Mouse (Mus musculus): ENCODE measurements around the gene Clk1. TPM values are rescaled to one million over a fixed set of nuclear protein-coding genes. Genes with fewer than 3 reads are reported as not detected.

Gene Clk1
- polyA plus RNA-seq, 1 experiment from 2014 or later = 146 TPM

DNA sequence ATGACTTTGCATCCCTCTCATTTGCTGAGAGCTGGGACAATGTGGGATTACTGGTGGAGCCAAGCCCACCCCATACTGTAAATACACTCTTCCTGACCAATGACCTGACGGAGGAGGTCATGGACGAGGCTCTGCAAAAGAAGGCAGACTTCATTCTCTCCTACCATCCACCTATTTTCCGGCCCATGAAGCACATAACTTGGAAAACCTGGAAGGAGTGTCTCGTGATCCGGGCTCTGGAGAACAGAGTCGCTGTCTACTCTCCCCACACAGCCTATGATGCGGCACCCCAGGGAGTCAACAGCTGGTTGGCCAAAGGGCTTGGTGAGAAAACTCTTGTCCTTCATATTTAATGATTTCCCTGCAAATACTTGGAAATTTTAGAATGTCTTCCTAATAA lies 23.9 kb upstream of the Clk1 start:
- Histone ChIP-seq H3K27ac (ENCODE audit: low read depth, low read length) (no peak overlapping the region), H3K4me2 (ENCODE audit: low read depth) (no peak overlapping the region), H3K4me3 (ENCODE audit: low read depth, low read length) (no peak overlapping the region), H3K9me3 (ENCODE audit: control insufficient read depth, low read length) (no peaks in the 10 kb centered on the region), H3K4me1 (ENCODE audit: control insufficient read depth, insufficient read depth, low read length) (peaks cover 9% of the 10 kb centered on the region; the same call in 1 of the 2 replicates), H3K9ac (ENCODE audit: low read length) (no peak overlapping the region), H3K27me3 (ENCODE audit: control insufficient read depth, insufficient read depth, low read length) (no peaks in the 10 kb centered on the region), H3K36me3 (ENCODE audit: control insufficient read depth, insufficient read depth, low read length) (peaks cover 5% of the 10 kb centered on the region)
- no peak for DNase-seq (ENCODE audit: low spot score)
- no peak for ATAC-seq (ENCODE audit: insufficient read depth, low FRiP score, low TSS enrichment)
- 96% methylated on average over 7 of the region's 7 CpGs for WGBS

DNA sequence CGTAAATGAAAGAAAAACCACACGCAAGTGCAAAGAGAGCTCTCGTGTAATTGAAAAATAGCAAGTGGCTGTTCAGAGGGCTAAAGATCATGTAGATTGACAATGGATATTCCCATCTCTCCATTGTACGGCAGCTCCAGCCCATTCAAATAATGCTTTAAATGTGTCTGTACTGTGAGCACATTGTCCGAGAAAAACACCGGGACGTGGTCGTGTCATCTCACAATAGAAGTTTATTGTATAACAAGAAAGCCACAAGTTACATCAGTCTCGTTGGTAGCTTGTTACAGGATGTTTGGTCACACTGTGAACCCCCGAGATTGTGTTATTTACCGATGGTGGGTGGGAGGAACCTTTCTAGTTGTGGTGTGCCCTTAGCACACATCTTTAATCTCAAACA lies 22.0 kb upstream of the Clk1 start:
- peaks cover 9% of the 10 kb centered on the region; the same call in 1 of the 2 replicates for H3K4me1 ChIP-seq (ENCODE audit: control insufficient read depth, insufficient read depth, low read length)
- H3K9ac ChIP-seq (ENCODE audit: low read length) = peak overlapping the region; percentile 85
- peak overlapping the region; percentile 39 for H3K4me2 ChIP-seq (ENCODE audit: low read depth)
- peak overlapping the region; percentile 76 for H3K27ac ChIP-seq (ENCODE audit: low read depth, low read length)
- ATAC-seq (ENCODE audit: insufficient read depth, low FRiP score, low TSS enrichment) (no peak; the same call in 1 of the 2 replicates), DNase-seq (ENCODE audit: low spot score) (no peak)
- H3K4me3 ChIP-seq (ENCODE audit: low read depth, low read length) = peak overlapping the region; percentile 69
- 17% methylated on average over 11 of the region's 11 CpGs for WGBS
- no peaks in the 10 kb centered on the region for H3K9me3 ChIP-seq (ENCODE audit: control insufficient read depth, low read length)
- peaks cover 2% of the 10 kb centered on the region; the same call in 1 of the 2 replicates for H3K36me3 ChIP-seq (ENCODE audit: control insufficient read depth, insufficient read depth, low read length)
- no peaks in the 10 kb centered on the region for H3K27me3 ChIP-seq (ENCODE audit: control insufficient read depth, insufficient read depth, low read length)

DNA sequence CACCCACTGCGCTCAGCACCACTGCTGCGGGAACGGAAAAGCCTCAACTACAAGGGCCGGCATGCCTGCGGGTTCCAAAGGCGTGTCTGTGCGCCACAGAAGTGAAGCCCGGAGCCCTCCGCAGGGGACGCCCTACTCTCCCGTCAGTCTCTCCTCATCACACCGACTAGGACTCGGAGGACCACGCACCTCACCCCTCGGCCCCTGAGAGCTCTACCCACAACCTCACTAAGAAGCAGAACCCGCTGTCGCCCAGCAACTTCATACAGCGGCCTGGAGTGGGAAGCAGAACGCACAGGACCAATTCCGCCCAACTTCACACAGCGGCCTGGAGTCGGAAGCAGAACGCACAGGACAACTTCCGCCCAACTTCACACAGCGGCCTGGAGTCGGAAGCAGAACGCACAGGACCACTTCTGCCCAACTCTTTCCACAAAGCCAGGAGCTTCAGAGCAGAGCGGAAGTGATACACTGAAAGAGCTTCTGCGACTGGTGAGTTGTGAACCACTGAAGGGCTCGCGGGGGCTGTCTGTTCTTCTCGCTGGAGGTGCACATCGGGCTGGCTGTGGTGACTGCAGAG lies 21.4 kb upstream of the Clk1 start, which contains the start of the genes Nif3l1 and Ppil3:
Gene Nif3l1 (plus strand): TSS at position 9 of the 580 bp plus-strand sequence.
Gene Ppil3 (minus strand): TSS at position 344 of the 580 bp plus-strand sequence.
- Histone ChIP-seq H3K27me3 (ENCODE audit: control insufficient read depth, insufficient read depth, low read length) (no peaks in the 10 kb centered on the region), H3K9me3 (ENCODE audit: control insufficient read depth, low read length) (no peaks in the 10 kb centered on the region), H3K27ac (ENCODE audit: low read depth, low read length) (peak within 1 kb of the TSS; percentile 76), H3K4me1 (ENCODE audit: control insufficient read depth, insufficient read depth, low read length) (peaks cover 9% of the 10 kb centered on the region; the same call in 1 of the 2 replicates), H3K9ac (ENCODE audit: low read length) (peak within 1 kb of the TSS; percentile 85), H3K4me3 (ENCODE audit: low read depth, low read length) (peak within 1 kb of the TSS; percentile 69), H3K36me3 (ENCODE audit: control insufficient read depth, insufficient read depth, low read length) (0 out of 2 replicates have a peak, but pooled peaks cover 2% of the 10 kb centered on the region), H3K4me2 (ENCODE audit: low read depth) (peak within 1 kb of the TSS; percentile 39)
- ATAC-seq (ENCODE audit: insufficient read depth, low FRiP score, low TSS enrichment) (peak; percentile 91), DNase-seq (ENCODE audit: low spot score) (peak; percentile 85)
- under 1% methylated on average over 33 of the region's 33 CpGs for WGBS

DNA sequence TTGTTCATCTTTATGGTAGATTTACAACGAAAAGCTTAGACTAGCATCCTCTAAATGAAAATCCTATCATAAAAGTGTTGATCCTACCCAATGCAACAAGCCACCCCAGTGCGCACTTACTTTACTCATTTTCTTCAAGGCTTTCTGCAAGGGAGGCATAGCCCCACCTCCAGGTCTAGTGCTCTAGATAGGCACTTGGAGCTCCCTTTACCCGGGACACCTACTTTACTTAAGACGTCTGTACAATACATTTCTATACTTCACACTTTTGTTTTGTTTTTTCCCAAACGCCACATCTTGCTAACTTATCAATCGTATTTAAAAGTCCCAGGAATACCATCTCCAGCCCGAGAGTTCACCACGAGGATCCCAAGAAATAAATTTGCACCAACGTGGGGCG lies 20.8 kb upstream of the Clk1 start:
- Histone ChIP-seq H3K9me3 (ENCODE audit: control insufficient read depth, low read length) (no peaks in the 10 kb centered on the region), H3K36me3 (ENCODE audit: control insufficient read depth, insufficient read depth, low read length) (0 out of 2 replicates have a peak, but pooled peaks cover 2% of the 10 kb centered on the region), H3K27me3 (ENCODE audit: control insufficient read depth, insufficient read depth, low read length) (no peaks in the 10 kb centered on the region), H3K4me1 (ENCODE audit: control insufficient read depth, insufficient read depth, low read length) (peaks cover 9% of the 10 kb centered on the region; the same call in 1 of the 2 replicates), H3K27ac (ENCODE audit: low read depth, low read length) (no peak overlapping the region), H3K4me3 (ENCODE audit: low read depth, low read length) (peak overlapping the region; percentile 69), H3K9ac (ENCODE audit: low read length) (peak overlapping the region; percentile 85), H3K4me2 (ENCODE audit: low read depth) (peak overlapping the region; percentile 39)
- DNase-seq (ENCODE audit: low spot score) (no peak), ATAC-seq (ENCODE audit: insufficient read depth, low FRiP score, low TSS enrichment) (no peak)
- 12% methylated on average over 10 of the region's 10 CpGs for WGBS

DNA sequence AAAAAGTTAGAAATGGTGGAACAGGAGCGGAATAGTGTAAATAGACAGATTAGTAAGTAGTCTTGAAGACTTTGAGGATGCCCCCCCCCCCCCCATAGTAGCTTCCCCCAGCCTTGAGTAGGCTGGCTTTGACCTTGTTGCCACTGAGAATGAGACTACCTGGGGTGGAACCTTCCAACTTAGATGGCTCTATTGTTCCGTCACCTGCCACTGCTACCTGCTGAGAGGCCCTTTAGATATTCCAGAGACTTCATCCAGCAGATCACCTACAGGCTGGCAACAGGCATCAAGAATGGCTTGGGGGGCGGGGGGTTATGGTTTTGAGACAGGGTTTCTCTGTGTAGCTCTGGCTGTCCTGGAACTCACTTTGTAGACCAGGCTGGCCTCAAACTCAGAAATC lies 685 bp upstream of the Clk1 start:
- WGBS = 86% methylated on average over 3 of the region's 3 CpGs
- ATAC-seq (ENCODE audit: insufficient read depth, low FRiP score, low TSS enrichment) = 0 out of 2 replicates have a peak, but pooled peaks have one; percentile 3

DNA sequence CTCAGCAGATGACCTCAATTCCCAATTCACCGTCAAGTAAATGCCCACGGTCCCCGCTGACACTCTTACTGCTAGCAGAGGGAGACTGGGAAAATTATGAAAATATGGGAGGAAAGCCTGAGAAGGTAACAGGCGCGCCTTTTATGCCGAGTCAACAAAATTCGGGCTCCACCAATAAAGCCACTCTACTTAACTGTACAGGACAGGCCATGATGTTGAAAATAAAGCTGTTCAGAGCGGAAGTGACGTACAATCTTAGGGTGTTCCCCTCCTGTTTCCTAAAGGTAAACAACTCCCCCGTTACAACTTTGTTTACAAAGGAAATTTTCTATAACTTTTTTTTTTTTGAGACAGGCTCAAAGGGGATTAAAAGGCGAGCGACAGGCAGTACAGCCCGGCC lies 987 bp downstream of the Clk1 start:
- H3K27ac ChIP-seq (ENCODE audit: low read depth, low read length) = peak overlapping the region; percentile 98; the same call in 1 of the 2 replicates
- H3K9ac ChIP-seq (ENCODE audit: low read length) = peak overlapping the region; percentile 100
- peaks cover 6% of the 10 kb centered on the region for H3K36me3 ChIP-seq (ENCODE audit: control insufficient read depth, insufficient read depth, low read length)
- 13% methylated on average over 13 of the region's 13 CpGs for WGBS
- peak overlapping the region; percentile 100 for H3K4me3 ChIP-seq (ENCODE audit: low read depth, low read length)
- peak overlapping the region; percentile 64 for H3K4me2 ChIP-seq (ENCODE audit: low read depth)
- no peaks in the 10 kb centered on the region for H3K27me3 ChIP-seq (ENCODE audit: control insufficient read depth, insufficient read depth, low read length)
- peak; percentile 35 for DNase-seq (ENCODE audit: low spot score)
- H3K4me1 ChIP-seq (ENCODE audit: control insufficient read depth, insufficient read depth, low read length) = peaks cover 3% of the 10 kb centered on the region; the same call in 1 of the 2 replicates
- H3K9me3 ChIP-seq (ENCODE audit: control insufficient read depth, low read length) = no peaks in the 10 kb centered on the region
- ATAC-seq (ENCODE audit: insufficient read depth, low FRiP score, low TSS enrichment) = no peak

More for the DNA sequence above, 685 bp upstream of the Clk1 start:
- Histone ChIP-seq H3K27ac (ENCODE audit: low read depth, low read length) (no peak overlapping the region), H3K36me3 (ENCODE audit: control insufficient read depth, insufficient read depth, low read length) (peaks cover 2% of the 10 kb centered on the region; the same call in 1 of the 2 replicates), H3K4me1 (ENCODE audit: control insufficient read depth, insufficient read depth, low read length) (peaks cover 3% of the 10 kb centered on the region; the same call in 1 of the 2 replicates), H3K27me3 (ENCODE audit: control insufficient read depth, insufficient read depth, low read length) (no peaks in the 10 kb centered on the region), H3K9ac (ENCODE audit: low read length) (no peak overlapping the region), H3K9me3 (ENCODE audit: control insufficient read depth, low read length) (no peaks in the 10 kb centered on the region), H3K4me2 (ENCODE audit: low read depth) (no peak overlapping the region), H3K4me3 (ENCODE audit: low read depth, low read length) (no peak overlapping the region)
- DNase-seq (ENCODE audit: low spot score) = no peak

- DNase-seq (ENCODE audit: low spot score) = no peak
- Histone ChIP-seq H3K4me2 (ENCODE audit: low read depth) (no peak overlapping the region), H3K9me3 (ENCODE audit: control insufficient read depth, low read length) (no peaks in the 10 kb centered on the region), H3K36me3 (ENCODE audit: control insufficient read depth, insufficient read depth, low read length) (peaks cover 10% of the 10 kb centered on the region), H3K4me3 (ENCODE audit: low read depth, low read length) (no peak overlapping the region), H3K27ac (ENCODE audit: low read depth, low read length) (no peak overlapping the region), H3K4me1 (ENCODE audit: control insufficient read depth, insufficient read depth, low read length) (peaks cover 3% of the 10 kb centered on the region; the same call in 1 of the 2 replicates), H3K27me3 (ENCODE audit: control insufficient read depth, insufficient read depth, low read length) (no peaks in the 10 kb centered on the region), H3K9ac (ENCODE audit: low read length) (no peak overlapping the region)
- 75% methylated on average over 7 of the region's 7 CpGs for WGBS
- ATAC-seq (ENCODE audit: insufficient read depth, low FRiP score, low TSS enrichment) = no peak
Measured at GRCm38 (mm10) chr1:58420961-58421360, 2.9 kb downstream of the Clk1 start.

DNA sequence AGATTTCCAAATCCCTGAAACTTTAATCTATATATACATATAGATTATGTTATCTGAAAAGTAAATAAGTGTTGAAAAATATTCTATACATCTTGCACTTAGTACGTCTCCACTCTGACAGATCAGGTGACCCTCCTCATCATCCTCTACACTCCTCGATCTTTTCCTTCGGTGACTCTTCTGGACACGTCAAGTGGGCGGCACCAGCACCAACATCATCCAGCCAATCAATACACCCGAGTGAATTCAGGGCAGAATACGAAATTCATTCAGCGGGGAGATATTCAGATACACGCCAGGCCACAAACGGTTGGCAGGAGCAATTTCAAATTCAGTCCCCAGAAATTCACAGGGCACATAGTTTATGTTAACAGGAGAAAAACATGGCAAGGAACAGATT lies 3.8 kb downstream of the Clk1 start:
- Histone ChIP-seq H3K9me3 (ENCODE audit: control insufficient read depth, low read length) (no peaks in the 10 kb centered on the region), H3K27me3 (ENCODE audit: control insufficient read depth, insufficient read depth, low read length) (no peaks in the 10 kb centered on the region), H3K4me1 (ENCODE audit: control insufficient read depth, insufficient read depth, low read length) (peaks cover 3% of the 10 kb centered on the region; the same call in 1 of the 2 replicates), H3K4me3 (ENCODE audit: low read depth, low read length) (no peak overlapping the region), H3K9ac (ENCODE audit: low read length) (no peak overlapping the region), H3K4me2 (ENCODE audit: low read depth) (no peak overlapping the region), H3K27ac (ENCODE audit: low read depth, low read length) (no peak overlapping the region), H3K36me3 (ENCODE audit: control insufficient read depth, insufficient read depth, low read length) (peaks cover 12% of the 10 kb centered on the region)
- no peak for ATAC-seq (ENCODE audit: insufficient read depth, low FRiP score, low TSS enrichment)
- no peak for DNase-seq (ENCODE audit: low spot score)
- WGBS = 91% methylated on average over 10 of the region's 10 CpGs

GRCm38 (mm10) chr1:58416048-58416447 lies 7.8 kb downstream of the Clk1 start:
- H3K36me3 ChIP-seq (ENCODE audit: control insufficient read depth, insufficient read depth, low read length) = peaks cover 19% of the 10 kb centered on the region
- H3K9ac ChIP-seq (ENCODE audit: low read length) = no peak overlapping the region
- no peak overlapping the region for H3K27ac ChIP-seq (ENCODE audit: low read depth, low read length)
- ATAC-seq (ENCODE audit: insufficient read depth, low FRiP score, low TSS enrichment) = no peak
- H3K4me3 ChIP-seq (ENCODE audit: low read depth, low read length) = no peak overlapping the region
- H3K27me3 ChIP-seq (ENCODE audit: control insufficient read depth, insufficient read depth, low read length) = no peaks in the 10 kb centered on the region
- peaks cover 2% of the 10 kb centered on the region; the same call in 1 of the 2 replicates for H3K4me1 ChIP-seq (ENCODE audit: control insufficient read depth, insufficient read depth, low read length)
- WGBS = 100% methylated on average over 2 of the region's 2 CpGs
- no peaks in the 10 kb centered on the region for H3K9me3 ChIP-seq (ENCODE audit: control insufficient read depth, low read length)
- DNase-seq (ENCODE audit: low spot score) = no peak
- no peak overlapping the region for H3K4me2 ChIP-seq (ENCODE audit: low read depth)

All from neural tube, embryonic 11.5 days (tissue).